Mouse (Mus musculus) central nervous system, embryonic 11.5 days (tissue): Measurements from ENCODE around the gene Mrpl45. TPM values are rescaled to one million over a fixed set of nuclear protein-coding genes. Genes with fewer than 3 reads are reported as not detected.

Experiments used
- polyA plus RNA-seq: library from polyadenylated mRNA; depleted of rRNA; stranded (reverse); fragments of >200 nt; gene quantifications from 2 replicates; pipeline ENCODE4 v1.2.3, GENCODE M21; 2012; rRNA removed

The Mrpl45 gene
- polyA plus RNA-seq, result 31.7 and 35.2 TPM in 2 replicates

GRCm38 (mm10) chr11:97315504-97316503 is at the start of gene Mrpl45:
Gene Mrpl45, plus strand, starts transcription at chr11:97315716.

GRCm38 (mm10) chr11:97280216-97280861 is 35.2 kb upstream of the Mrpl45 start, which contains the start of gene Npepps:
Gene Npepps, minus strand, starts transcription at chr11:97280638.

DNA sequence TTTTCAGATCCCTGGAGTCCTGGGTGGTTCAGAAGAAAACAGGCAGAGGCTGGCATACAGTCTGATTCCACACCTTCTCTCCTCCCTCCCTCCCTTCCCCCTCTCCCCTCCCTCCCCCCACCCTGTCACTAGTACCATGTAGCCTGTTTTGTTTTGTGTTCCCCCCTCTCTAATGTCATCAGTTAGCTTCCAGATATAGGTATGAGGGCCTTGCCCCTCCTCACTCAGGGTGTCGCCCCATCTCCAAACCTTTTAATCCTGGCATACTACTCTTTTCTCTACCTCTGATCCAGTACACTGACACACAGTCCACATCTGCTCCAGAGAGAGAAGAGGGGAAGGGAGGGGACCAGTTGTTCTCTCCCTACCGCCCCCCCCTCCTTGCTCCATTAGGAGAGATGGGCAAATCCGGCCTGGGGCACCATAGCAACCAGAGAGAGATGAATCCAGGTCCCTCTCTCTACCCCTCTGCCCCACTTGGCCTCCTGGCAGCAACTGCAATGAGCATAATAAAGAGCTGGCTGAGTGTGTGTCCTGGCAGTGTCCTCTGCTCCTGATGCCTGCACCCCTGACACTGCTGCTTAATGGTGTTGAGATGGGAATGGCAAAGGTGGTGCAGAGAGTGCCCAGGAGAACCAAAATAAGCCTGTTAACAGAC is 36.6 kb downstream of the Mrpl45 start, which contains the start of gene Gpr179:
Gene Gpr179, minus strand, starts transcription at position 51 of the 658 bp plus-strand sequence.

DNA sequence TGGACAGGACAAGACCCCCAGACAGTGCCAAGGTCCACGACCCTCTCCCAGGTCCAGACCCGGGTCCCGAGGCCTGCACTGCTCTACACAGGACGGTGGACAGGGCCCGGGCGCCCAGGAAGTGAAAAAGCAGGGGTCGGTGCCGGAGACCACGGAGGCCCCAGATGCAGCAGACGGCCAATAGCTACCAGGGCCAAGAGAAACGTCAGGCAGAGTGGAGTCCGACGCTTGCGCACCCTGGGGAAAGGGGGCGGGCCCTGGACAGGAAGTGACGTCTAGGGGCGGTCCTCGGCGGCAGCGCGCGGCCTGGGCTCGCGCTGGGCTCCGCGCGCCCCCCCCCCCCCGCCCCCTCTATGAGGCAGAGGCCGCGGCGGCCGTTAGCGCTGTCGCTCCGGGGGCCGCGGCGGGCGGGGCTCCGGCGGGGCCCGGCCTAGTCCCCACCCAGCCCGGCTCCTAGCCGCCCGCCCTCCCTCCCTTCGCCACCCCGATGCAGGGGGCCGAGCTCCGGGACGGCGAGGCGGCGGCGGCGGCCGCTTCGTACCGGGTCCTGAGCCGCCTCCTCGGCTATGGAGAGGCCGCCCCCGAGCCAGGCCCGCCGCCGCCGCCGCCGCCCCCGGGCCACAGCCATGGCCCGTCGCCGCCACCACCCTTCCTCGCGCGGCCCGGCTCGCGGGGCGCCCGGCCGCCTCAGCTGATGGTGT is 46.6 kb downstream of the Mrpl45 start, which contains the start of gene Socs7:
Gene Socs7, plus strand, starts transcription at position 604 of the 701 bp plus-strand sequence.

Other genes starting within 250 kb of the Mrpl45 start
- 0.04 and 0.16 TPM in 2 replicates for gene Tbx21, start 200.4 kb upstream of the Mrpl45 start, polyA plus RNA-seq
- 27.4 and 27.7 TPM in 2 replicates for gene Tbkbp1, start 164.2 kb upstream of the Mrpl45 start, polyA plus RNA-seq
- gene Kpnb1, start 127.8 kb upstream of the Mrpl45 start, polyA plus RNA-seq, result 237 and 490 TPM in 2 replicates
- gene Npepps, start 35.1 kb upstream of the Mrpl45 start, polyA plus RNA-seq, result 81.0 and 102 TPM in 2 replicates
- 0.09 and 0.10 TPM in 2 replicates for gene Gpr179, start 36.4 kb downstream of the Mrpl45 start, polyA plus RNA-seq
- gene Socs7, start 46.8 kb downstream of the Mrpl45 start, polyA plus RNA-seq, result 19.8 and 23.3 TPM in 2 replicates
- gene Arhgap23, start 99.8 kb downstream of the Mrpl45 start, polyA plus RNA-seq, result 14.1 and 16.5 TPM in 2 replicates
- gene 4933428G20Rik, start 184.6 kb downstream of the Mrpl45 start, polyA plus RNA-seq, result 0.12 TPM in 1 of 2 replicates, not detected in the other